Mouse (Mus musculus): ENCODE results near the gene Mymx. TPM values are rescaled to one million over a fixed set of nuclear protein-coding genes. Genes with fewer than 3 reads are reported as not detected.

The Mymx gene
- polyA plus RNA-seq, 1 experiment from 2014 or later = not detected

DNA sequence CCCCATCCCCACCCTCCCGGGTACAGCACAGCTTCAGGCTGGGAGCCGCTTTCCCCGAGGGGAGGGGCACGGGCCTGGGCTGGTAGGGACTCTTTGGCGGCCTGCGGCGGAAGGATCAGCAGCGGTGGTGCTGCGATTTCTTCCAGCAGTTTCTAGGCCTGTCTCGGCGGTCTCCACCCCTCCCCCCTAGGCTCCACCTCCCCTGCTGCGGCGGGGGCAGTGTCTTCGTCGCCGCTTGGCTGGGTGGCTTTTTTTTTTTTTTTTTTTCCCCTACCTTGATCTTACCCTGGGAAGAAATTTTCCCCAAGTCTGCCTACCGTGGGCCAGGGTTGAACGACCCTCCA, 28.1 kb downstream of the Mymx start:
- Histone ChIP-seq H3K4me3 (peak overlapping the region; percentile 99), H3K4me2 (peak overlapping the region; percentile 83), H3K36me3 (peaks cover 30% of the 10 kb centered on the region), H3K27me3 (no peaks in the 10 kb centered on the region), H3K4me1 (replicated peaks) (peaks cover 41% of the 10 kb centered on the region), H3K9me3 (no peaks in the 10 kb centered on the region), H3K27ac (replicated peaks) (peak overlapping the region; percentile 99), H3K9ac (peak overlapping the region; percentile 84)
- peak; percentile 71 for ATAC-seq (ENCODE audit: low FRiP score, low read depth)
- WGBS = under 1% methylated on average over 18 of the region's 18 CpGs

DNA sequence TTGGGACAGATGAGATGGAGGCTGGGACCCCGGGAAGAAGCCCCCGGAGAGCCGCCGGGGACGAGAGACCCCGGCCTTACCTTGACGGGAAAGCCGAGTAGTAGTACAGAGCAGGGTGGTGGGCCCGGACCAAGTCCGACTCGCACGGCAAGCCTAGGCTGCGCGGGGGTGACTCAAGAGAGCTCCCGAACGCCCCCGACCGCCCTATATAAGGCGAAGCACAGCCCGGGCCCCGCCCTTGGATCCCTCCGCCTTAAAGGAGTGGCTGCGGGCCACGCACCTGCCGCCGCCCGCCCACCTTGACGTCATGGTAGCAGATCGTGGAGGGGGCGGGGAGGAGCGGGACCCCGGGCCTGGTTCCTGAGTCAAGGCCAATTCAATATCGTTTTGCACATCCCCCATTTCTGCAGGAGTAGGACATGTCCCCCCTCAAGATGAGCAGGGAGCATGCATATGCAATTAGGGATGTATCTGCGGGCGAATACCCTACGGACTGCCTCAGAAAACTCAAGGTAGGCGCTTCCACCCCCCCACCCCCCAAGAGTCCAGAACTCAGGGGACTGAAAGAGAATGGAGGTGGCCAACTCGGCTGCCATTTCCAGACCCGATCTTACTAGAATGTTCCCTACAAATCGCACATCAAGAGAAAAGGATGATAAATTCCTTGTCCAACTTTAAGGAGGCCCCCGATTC, 28.7 kb downstream of the Mymx start, which contains the start of gene Hsp90ab1:
Gene Hsp90ab1 (minus strand): TSS at position 185 of the 693 bp plus-strand sequence.
- WGBS = under 1% methylated on average over 41 of the region's 41 CpGs
- Histone ChIP-seq H3K4me3 (peak within 1 kb of the TSS; percentile 99), H3K27ac (replicated peaks) (peak within 1 kb of the TSS; percentile 99), H3K4me2 (peak within 1 kb of the TSS; percentile 83), H3K27me3 (no peaks in the 10 kb centered on the region), H3K36me3 (peaks cover 35% of the 10 kb centered on the region), H3K4me1 (replicated peaks) (peaks cover 44% of the 10 kb centered on the region), H3K9ac (peak within 1 kb of the TSS; percentile 100), H3K9me3 (no peaks in the 10 kb centered on the region)
- ATAC-seq (ENCODE audit: low FRiP score, low read depth) = peak; percentile 89

DNA sequence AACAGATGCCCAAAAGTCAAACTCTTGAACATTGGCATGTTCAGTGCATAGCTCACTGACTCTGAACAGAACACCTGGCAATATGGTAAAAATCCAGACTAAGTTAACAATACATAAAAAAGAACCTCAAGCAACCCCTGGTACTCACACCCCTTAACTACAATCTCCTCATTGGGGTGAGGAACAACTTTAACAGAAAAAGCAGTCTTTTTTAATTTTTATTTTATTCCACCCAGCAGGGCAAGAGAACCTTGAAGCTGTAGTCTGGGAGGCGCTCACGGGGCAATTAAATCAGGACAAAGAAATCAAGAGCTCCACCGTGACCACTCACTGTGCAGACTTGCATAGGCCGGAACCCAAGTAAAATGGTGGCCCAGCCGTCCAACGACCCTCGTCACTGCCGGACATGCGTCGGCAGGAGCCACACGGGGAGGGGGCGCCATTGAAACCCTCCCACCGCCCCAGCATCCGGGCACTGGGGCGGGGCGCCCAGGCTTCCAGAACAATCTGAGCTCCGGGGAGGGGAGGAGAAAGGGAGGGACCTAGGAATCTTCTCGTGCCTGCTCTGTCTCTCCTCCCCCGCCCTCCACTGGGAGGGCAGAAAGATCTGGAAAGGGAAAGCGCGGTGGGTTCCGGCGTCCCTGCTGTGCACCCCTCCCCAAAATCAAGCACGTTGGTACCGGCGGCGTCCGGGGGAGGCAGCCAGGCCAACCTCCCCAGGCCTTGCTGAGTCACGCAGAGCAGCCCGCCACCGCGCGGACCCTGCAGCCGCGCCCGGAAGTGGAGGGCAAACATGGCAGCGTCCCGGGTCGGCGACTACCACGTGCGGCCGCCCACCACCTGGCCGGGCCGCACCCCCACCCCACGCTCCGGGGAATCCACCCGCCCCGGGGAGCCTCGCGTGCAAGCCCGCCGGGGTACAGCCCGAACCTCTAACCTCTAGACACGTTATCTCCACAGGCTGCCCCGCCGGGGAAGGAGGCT, 29.5 kb downstream of the Mymx start:
- under 1% methylated on average over 55 of the region's 57 CpGs for WGBS
- Histone ChIP-seq H3K27me3 (no peaks in the 10 kb centered on the region), H3K4me3 (peak overlapping the region; percentile 99), H3K36me3 (peaks cover 43% of the 10 kb centered on the region), H3K9me3 (no peaks in the 10 kb centered on the region), H3K27ac (replicated peaks) (peak overlapping the region; percentile 99), H3K4me2 (peak overlapping the region; percentile 83), H3K4me1 (replicated peaks) (peaks cover 51% of the 10 kb centered on the region), H3K9ac (peak overlapping the region; percentile 100)
- peak; percentile 40 for ATAC-seq (ENCODE audit: low FRiP score, low read depth)

DNA sequence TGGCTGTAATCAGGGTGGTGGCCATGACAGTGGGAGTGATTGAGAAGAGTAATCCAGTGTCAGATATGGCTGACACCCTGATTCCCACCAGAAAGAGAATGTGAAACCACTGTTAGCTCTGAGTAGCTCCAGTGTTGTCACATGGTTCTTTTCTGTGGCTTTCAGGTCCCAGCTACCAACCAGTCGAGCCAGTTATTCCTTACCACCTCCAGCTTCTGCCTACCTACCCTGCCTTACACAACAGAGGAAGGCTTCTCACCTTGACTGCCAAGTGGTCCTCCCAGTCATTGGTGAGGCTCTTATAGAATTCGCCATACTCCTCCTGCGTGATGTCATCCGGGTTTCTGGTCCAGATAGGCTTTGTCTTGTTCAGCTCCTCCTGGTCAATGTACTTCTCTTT, 31.9 kb downstream of the Mymx start:
- no peak for ATAC-seq (ENCODE audit: low FRiP score, low read depth)

DNA sequence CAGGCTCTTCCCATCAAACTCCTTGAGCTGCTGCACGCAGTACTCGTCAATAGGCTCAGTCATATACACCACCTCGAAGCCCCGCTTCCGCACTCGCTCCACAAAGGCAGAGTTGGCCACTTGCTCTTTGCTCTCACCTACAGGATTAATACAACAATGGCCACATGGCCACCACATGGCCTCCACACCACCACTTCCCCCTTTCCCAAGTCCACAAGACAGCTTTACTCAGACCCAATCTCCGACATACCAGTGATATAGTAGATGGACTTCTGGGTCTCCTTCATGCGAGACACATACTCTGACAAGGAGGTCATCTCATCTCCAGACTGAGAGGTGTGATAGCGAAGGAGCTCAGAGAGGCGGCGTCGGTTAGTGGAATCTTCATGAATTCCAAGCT, 32.9 kb downstream of the Mymx start:
- WGBS = 89% methylated on average over 12 of the region's 12 CpGs
- Histone ChIP-seq H3K9me3 (no peaks in the 10 kb centered on the region), H3K36me3 (peaks cover 57% of the 10 kb centered on the region), H3K4me3 (no peak overlapping the region), H3K9ac (no peak overlapping the region), H3K4me2 (no peak overlapping the region), H3K4me1 (replicated peaks) (peaks cover 67% of the 10 kb centered on the region), H3K27ac (replicated peaks) (no peak overlapping the region), H3K27me3 (no peaks in the 10 kb centered on the region)
- ATAC-seq (ENCODE audit: low FRiP score, low read depth) = no peak

More for the DNA sequence above, 31.9 kb downstream of the Mymx start:
- Histone ChIP-seq H3K4me1 (replicated peaks) (peaks cover 67% of the 10 kb centered on the region), H3K36me3 (peaks cover 57% of the 10 kb centered on the region), H3K9me3 (no peaks in the 10 kb centered on the region), H3K4me2 (no peak overlapping the region), H3K27ac (replicated peaks) (no peak overlapping the region), H3K27me3 (no peaks in the 10 kb centered on the region), H3K4me3 (no peak overlapping the region), H3K9ac (no peak overlapping the region)
- 87% methylated on average over 4 of the region's 4 CpGs for WGBS

DNA sequence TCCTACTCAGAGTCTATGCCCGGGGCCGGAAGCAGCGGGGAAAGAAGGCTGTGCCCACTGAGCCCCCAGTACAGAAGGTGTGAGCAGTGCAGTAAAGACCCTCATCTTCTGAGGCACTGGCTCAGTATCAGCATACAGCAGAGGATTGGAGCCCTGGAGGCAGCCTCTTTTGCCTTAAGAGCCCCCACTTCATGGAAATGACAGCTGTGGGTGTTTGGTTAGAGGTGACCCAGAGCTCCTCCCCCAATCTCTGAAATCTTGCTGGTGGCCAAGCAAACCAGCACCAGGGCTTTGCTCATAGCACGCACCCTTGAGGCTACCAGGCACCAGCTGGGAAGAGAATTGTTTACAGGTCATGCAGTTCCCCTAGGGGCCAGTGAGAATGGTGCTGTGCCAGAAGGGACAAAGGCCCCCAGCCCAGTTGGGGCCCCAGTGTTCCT, 34.7 kb downstream of the Mymx start:
- Histone ChIP-seq H3K4me1 (replicated peaks) (peaks cover 67% of the 10 kb centered on the region), H3K36me3 (peaks cover 57% of the 10 kb centered on the region), H3K9ac (no peak overlapping the region), H3K4me3 (no peak overlapping the region), H3K4me2 (no peak overlapping the region), H3K9me3 (no peaks in the 10 kb centered on the region), H3K27ac (replicated peaks) (no peak overlapping the region; the same call in 1 of the 2 replicates), H3K27me3 (no peaks in the 10 kb centered on the region)
- 29% methylated on average over 4 of the region's 4 CpGs for WGBS
- ATAC-seq (ENCODE audit: low FRiP score, low read depth) = no peak

DNA sequence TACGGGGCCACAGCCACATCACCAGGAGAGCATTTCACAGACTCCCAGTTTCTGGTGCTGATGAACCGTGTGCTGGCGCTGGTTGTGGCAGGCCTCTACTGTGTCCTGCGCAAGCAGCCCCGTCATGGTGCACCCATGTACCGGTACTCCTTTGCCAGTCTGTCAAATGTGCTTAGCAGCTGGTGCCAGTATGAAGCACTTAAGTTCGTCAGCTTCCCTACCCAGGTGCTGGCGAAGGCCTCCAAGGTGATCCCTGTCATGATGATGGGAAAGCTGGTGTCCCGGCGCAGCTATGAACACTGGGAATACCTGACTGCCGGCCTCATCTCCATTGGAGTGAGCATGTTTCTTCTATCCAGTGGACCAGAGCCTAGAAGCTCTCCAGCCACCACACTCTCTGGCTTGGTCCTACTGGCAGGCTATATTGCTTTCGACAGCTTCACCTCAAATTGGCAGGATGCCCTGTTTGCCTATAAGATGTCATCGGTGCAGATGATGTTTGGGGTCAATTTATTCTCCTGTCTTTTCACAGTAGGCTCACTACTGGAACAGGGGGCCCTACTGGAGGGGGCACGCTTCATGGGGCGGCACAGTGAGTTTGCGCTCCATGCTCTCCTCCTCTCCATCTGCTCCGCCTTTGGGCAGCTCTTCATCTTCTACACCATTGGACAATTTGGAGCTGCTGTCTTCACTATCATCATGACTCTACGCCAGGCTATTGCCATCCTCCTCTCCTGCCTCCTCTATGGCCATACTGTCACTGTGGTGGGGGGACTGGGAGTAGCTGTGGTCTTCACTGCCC, 35.3 kb downstream of the Mymx start:
- H3K9me3 ChIP-seq = no peaks in the 10 kb centered on the region
- ATAC-seq (ENCODE audit: low FRiP score, low read depth) = no peak
- WGBS = 64% methylated on average over 18 of the region's 18 CpGs
- H3K27me3 ChIP-seq = no peaks in the 10 kb centered on the region
- no peak overlapping the region for H3K4me3 ChIP-seq
- H3K9ac ChIP-seq = no peak overlapping the region
- H3K36me3 ChIP-seq = peaks cover 55% of the 10 kb centered on the region
- H3K27ac ChIP-seq (replicated peaks) = no peak overlapping the region; the same call in 1 of the 2 replicates
- H3K4me2 ChIP-seq = no peak overlapping the region
- peaks cover 62% of the 10 kb centered on the region for H3K4me1 ChIP-seq (replicated peaks)

DNA sequence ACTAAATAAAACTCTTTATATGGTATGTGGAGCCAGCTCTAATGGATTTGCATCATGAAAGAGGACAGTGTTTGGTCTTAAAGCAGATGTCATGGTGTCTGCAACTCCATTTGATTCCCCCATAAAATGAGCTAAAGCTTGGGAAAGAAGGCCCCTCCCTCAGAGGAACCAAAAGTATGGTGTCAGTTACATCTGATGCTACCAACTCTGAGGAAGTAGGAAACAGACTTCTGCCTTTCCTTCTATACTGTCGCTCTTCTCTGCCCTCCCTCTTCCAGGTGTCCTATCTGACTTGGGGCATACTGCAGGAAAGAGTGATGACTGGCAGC, 35.9 kb downstream of the Mymx start:
- H3K36me3 ChIP-seq = peaks cover 49% of the 10 kb centered on the region
- 80% methylated on average over 1 of the region's 1 CpGs for WGBS
- H3K4me3 ChIP-seq = no peak overlapping the region
- H3K27me3 ChIP-seq = no peaks in the 10 kb centered on the region
- H3K9me3 ChIP-seq = no peaks in the 10 kb centered on the region
- no peak overlapping the region for H3K4me2 ChIP-seq
- no peak overlapping the region for H3K27ac ChIP-seq (replicated peaks)
- H3K4me1 ChIP-seq (replicated peaks) = peaks cover 57% of the 10 kb centered on the region
- ATAC-seq (ENCODE audit: low FRiP score, low read depth) = no peak
- no peak overlapping the region for H3K9ac ChIP-seq

DNA sequence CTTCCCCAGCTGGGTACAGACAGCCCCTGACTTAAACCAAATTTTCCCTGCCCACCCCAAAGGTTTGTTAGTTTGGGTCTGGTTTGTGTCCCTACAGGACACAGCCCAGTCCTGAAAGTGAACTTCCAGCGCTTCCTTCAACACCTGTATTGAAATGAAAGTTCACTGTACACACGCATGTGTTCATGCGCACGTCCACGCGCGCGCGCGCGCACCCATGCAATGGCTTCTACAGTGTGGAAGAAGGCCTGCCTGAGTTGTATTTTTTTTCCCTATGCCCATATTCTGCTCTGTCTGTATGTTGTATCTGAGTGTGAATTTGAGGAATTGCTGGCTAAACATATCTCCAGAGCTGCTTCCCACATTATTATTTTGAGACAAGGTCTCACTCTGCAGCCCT, 36.8 kb downstream of the Mymx start:
- ATAC-seq (ENCODE audit: low FRiP score, low read depth) = no peak
- Histone ChIP-seq H3K9me3 (no peaks in the 10 kb centered on the region), H3K9ac (peak overlapping the region; percentile 87), H3K36me3 (peaks cover 40% of the 10 kb centered on the region), H3K27ac (replicated peaks) (peak overlapping the region; percentile 87; the same call in 1 of the 2 replicates), H3K4me2 (peak overlapping the region; percentile 80), H3K27me3 (no peaks in the 10 kb centered on the region), H3K4me1 (replicated peaks) (peaks cover 48% of the 10 kb centered on the region), H3K4me3 (peak overlapping the region; percentile 68)
- WGBS = 98% methylated on average over 11 of the region's 11 CpGs

DNA sequence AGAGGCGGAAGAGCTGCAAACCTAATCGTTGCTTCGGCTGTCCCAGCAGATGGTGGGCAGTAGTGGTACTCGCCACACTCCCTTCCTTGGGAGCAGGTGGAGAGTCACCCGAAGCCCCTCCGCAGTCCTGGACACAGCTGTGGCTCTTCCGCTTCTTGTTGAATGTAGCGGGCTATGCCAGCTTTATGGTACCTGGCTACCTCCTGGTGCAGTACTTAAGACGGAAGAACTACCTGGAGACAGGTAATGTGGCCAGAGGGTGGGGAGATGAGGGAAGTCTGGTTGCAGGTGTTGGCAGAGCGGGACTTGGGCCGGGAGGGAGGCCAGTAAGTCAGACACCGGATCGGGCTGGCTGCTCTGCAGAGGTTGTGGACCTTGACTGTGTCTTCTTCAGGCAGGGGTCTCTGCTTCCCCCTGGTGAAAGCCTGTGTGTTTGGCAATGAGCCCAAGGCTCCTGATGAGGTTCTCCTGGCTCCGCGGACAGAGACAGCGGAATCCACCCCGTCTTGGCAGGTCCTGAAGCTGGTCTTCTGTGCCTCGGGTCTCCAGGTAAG, 37.3 kb downstream of the Mymx start:
- H3K27ac ChIP-seq (replicated peaks) = peak overlapping the region; percentile 87
- H3K9ac ChIP-seq = peak overlapping the region; percentile 87
- H3K4me2 ChIP-seq = peak overlapping the region; percentile 80
- H3K27me3 ChIP-seq = no peaks in the 10 kb centered on the region
- H3K9me3 ChIP-seq = no peaks in the 10 kb centered on the region
- H3K36me3 ChIP-seq = peaks cover 35% of the 10 kb centered on the region
- no peak for ATAC-seq (ENCODE audit: low FRiP score, low read depth)
- peaks cover 43% of the 10 kb centered on the region for H3K4me1 ChIP-seq (replicated peaks)
- WGBS = 11% methylated on average over 18 of the region's 18 CpGs
- peak overlapping the region; percentile 68 for H3K4me3 ChIP-seq
